Mouse (Mus musculus): ENCODE measurements around the gene Taf5l.

GRCm38 (mm10) chr8:124070363-124071324, 49.4 kb upstream of the Taf5l start:
- no peak for TF ChIP-seq CTCF (IDR thresholded peaks at IDR 0.05; ENCODE audit: low read depth)
- TF ChIP-seq EP300 (IDR thresholded peaks at IDR 0.05; ENCODE audit: low read depth) = no peak

Measured in liver, postnatal 0 days (tissue).